Mouse (Mus musculus) liver, adult 2 months (tissue): ENCODE results near the gene Uaca.

Experiments used
- CTCF ChIP-seq: fragments of 200-500 bp; IDR thresholded peaks from 2 replicates; pipeline ENCODE4 v1.5.1; 2011; ENCODE audit warnings: low read depth, low read length, control low read depth
- POLR2A ChIP-seq: fragments of 200-500 bp; IDR thresholded peaks from 2 replicates; pipeline ENCODE4 v1.6.1; 2011; ENCODE audit warnings: low read length, control low read depth; ENCODE audit not compliant: insufficient read depth; ENCODE audit errors: extremely low read depth

- no peak for TF ChIP-seq CTCF
- TF ChIP-seq POLR2A = no peak
These were observed 6.5 kb downstream of the Uaca start for GRCm38 (mm10) chr9:60800663-60801382.
